Mouse (Mus musculus): ENCODE data around the gene Zfp282. TPM values are rescaled to one million over a fixed set of nuclear protein-coding genes. Genes with fewer than 3 reads are reported as not detected.

Zfp282 gene
- polyA plus RNA-seq, 1 experiment from 2014 or later, result 9.6 TPM

- WGBS, result 80% methylated on average over 8 of the region's 8 CpGs
- TF ChIP-seq EP300 (IDR thresholded peaks at IDR 0.05), result no peak
- no peak for TF ChIP-seq CTCF (IDR thresholded peaks at IDR 0.05)
- no peak overlapping the region for H3K9ac ChIP-seq (replicated peaks; ENCODE audit: low read depth)
- H3K4me2 ChIP-seq (replicated peaks; ENCODE audit: low read depth, low read length), result no peak overlapping the region
- no peaks in the 10 kb centered on the region for H3K9me3 ChIP-seq (ENCODE audit: low read length)
- H3K27ac ChIP-seq (ENCODE audit: low read length), result no peak overlapping the region
- no peak overlapping the region for H3K4me3 ChIP-seq (ENCODE audit: low read depth, low read length)
- H3K36me3 ChIP-seq (ENCODE audit: insufficient read depth, low read length), result peaks cover 40% of the 10 kb centered on the region; the same call in 1 of the 2 replicates
- no peaks in the 10 kb centered on the region for H3K4me1 ChIP-seq (ENCODE audit: insufficient read depth, low read depth, low read length)
- H3K27me3 ChIP-seq (replicated peaks; ENCODE audit: insufficient read depth, low read length), result no peaks in the 10 kb centered on the region
- ATAC-seq, result no peak
- no peak for DNase-seq (ENCODE audit: low spot score)
Observed at GRCm38 (mm10) chr6:47888812-47889383, 11.9 kb downstream of the Zfp282 start.

- WGBS, result 83% methylated on average over 6 of the region's 6 CpGs
- H3K27ac ChIP-seq (ENCODE audit: low read length), result no peak overlapping the region
- H3K27me3 ChIP-seq (replicated peaks; ENCODE audit: insufficient read depth, low read length), result no peaks in the 10 kb centered on the region
- no peak for TF ChIP-seq EP300 (IDR thresholded peaks at IDR 0.05)
- no peak for TF ChIP-seq CTCF (IDR thresholded peaks at IDR 0.05)
- no peak overlapping the region for H3K4me2 ChIP-seq (replicated peaks; ENCODE audit: low read depth, low read length)
- H3K4me3 ChIP-seq (ENCODE audit: low read depth, low read length), result no peak overlapping the region
- ATAC-seq, result no peak
- peaks cover 25% of the 10 kb centered on the region for H3K36me3 ChIP-seq (ENCODE audit: insufficient read depth, low read length)
- DNase-seq (ENCODE audit: low spot score), result no peak
- H3K4me1 ChIP-seq (ENCODE audit: insufficient read depth, low read depth, low read length), result no peaks in the 10 kb centered on the region
- no peaks in the 10 kb centered on the region for H3K9me3 ChIP-seq (ENCODE audit: low read length)
- H3K9ac ChIP-seq (replicated peaks; ENCODE audit: low read depth), result no peak overlapping the region
Observed at GRCm38 (mm10) chr6:47899416-47899815, 22.4 kb downstream of the Zfp282 start.

GRCm38 (mm10) chr6:47903587-47903986, 26.6 kb downstream of the Zfp282 start:
- H3K27ac ChIP-seq (ENCODE audit: low read length), result no peak overlapping the region
- 73% methylated on average over 4 of the region's 4 CpGs for WGBS
- DNase-seq (ENCODE audit: low spot score) (no peak), ATAC-seq (no peak)
- H3K27me3 ChIP-seq (replicated peaks; ENCODE audit: insufficient read depth, low read length), result no peaks in the 10 kb centered on the region
- no peaks in the 10 kb centered on the region for H3K4me1 ChIP-seq (ENCODE audit: insufficient read depth, low read depth, low read length)
- no peak overlapping the region for H3K4me2 ChIP-seq (replicated peaks; ENCODE audit: low read depth, low read length)
- H3K9ac ChIP-seq (replicated peaks; ENCODE audit: low read depth), result no peak overlapping the region
- H3K9me3 ChIP-seq (ENCODE audit: low read length), result no peaks in the 10 kb centered on the region
- TF ChIP-seq EP300 (IDR thresholded peaks at IDR 0.05) (no peak), CTCF (IDR thresholded peaks at IDR 0.05) (no peak)
- no peak overlapping the region for H3K4me3 ChIP-seq (ENCODE audit: low read depth, low read length)
- H3K36me3 ChIP-seq (ENCODE audit: insufficient read depth, low read length), result peaks cover 55% of the 10 kb centered on the region

- DNase-seq (ENCODE audit: low spot score), result no peak
- Histone ChIP-seq H3K36me3 (ENCODE audit: insufficient read depth, low read length) (peaks cover 55% of the 10 kb centered on the region), H3K27ac (ENCODE audit: low read length) (no peak overlapping the region), H3K9ac (replicated peaks; ENCODE audit: low read depth) (no peak overlapping the region), H3K4me3 (ENCODE audit: low read depth, low read length) (no peak overlapping the region), H3K4me1 (ENCODE audit: insufficient read depth, low read depth, low read length) (no peaks in the 10 kb centered on the region), H3K27me3 (replicated peaks; ENCODE audit: insufficient read depth, low read length) (no peaks in the 10 kb centered on the region), H3K9me3 (ENCODE audit: low read length) (no peaks in the 10 kb centered on the region), H3K4me2 (replicated peaks; ENCODE audit: low read depth, low read length) (no peak overlapping the region)
- WGBS, result 72% methylated on average over 19 of the region's 19 CpGs
- no peak for ATAC-seq
- TF ChIP-seq CTCF (IDR thresholded peaks at IDR 0.05), result no peak
Observed at GRCm38 (mm10) chr6:47904361-47904760, 27.4 kb downstream of the Zfp282 start.

- Histone ChIP-seq H3K27me3 (replicated peaks; ENCODE audit: insufficient read depth, low read length) (no peaks in the 10 kb centered on the region), H3K4me1 (ENCODE audit: insufficient read depth, low read depth, low read length) (no peaks in the 10 kb centered on the region), H3K9me3 (ENCODE audit: low read length) (no peaks in the 10 kb centered on the region), H3K9ac (replicated peaks; ENCODE audit: low read depth) (no peak overlapping the region), H3K4me2 (replicated peaks; ENCODE audit: low read depth, low read length) (no peak overlapping the region), H3K4me3 (ENCODE audit: low read depth, low read length) (no peak overlapping the region), H3K27ac (ENCODE audit: low read length) (no peak overlapping the region), H3K36me3 (ENCODE audit: insufficient read depth, low read length) (peaks cover 55% of the 10 kb centered on the region)
- DNase-seq (ENCODE audit: low spot score), result no peak
- TF ChIP-seq EP300 (IDR thresholded peaks at IDR 0.05) (no peak), CTCF (IDR thresholded peaks at IDR 0.05) (no peak)
- 79% methylated on average over 44 of the region's 44 CpGs for WGBS
- no peak for ATAC-seq
Observed at GRCm38 (mm10) chr6:47904917-47905695, 28.1 kb downstream of the Zfp282 start.

- peaks cover 51% of the 10 kb centered on the region for H3K36me3 ChIP-seq (ENCODE audit: insufficient read depth, low read length)
- DNase-seq (ENCODE audit: low spot score), result no peak
- H3K27me3 ChIP-seq (replicated peaks; ENCODE audit: insufficient read depth, low read length), result no peaks in the 10 kb centered on the region
- H3K4me2 ChIP-seq (replicated peaks; ENCODE audit: low read depth, low read length), result no peak overlapping the region
- H3K4me3 ChIP-seq (ENCODE audit: low read depth, low read length), result no peak overlapping the region
- ATAC-seq, result no peak
- WGBS, result 97% methylated on average over 5 of the region's 5 CpGs
- H3K27ac ChIP-seq (ENCODE audit: low read length), result no peak overlapping the region
- no peak overlapping the region for H3K9ac ChIP-seq (replicated peaks; ENCODE audit: low read depth)
- no peak for TF ChIP-seq CTCF (IDR thresholded peaks at IDR 0.05)
- no peak for TF ChIP-seq EP300 (IDR thresholded peaks at IDR 0.05)
- H3K4me1 ChIP-seq (ENCODE audit: insufficient read depth, low read depth, low read length), result no peaks in the 10 kb centered on the region
- H3K9me3 ChIP-seq (ENCODE audit: low read length), result no peaks in the 10 kb centered on the region
Observed at GRCm38 (mm10) chr6:47906326-47906725, 29.3 kb downstream of the Zfp282 start.
